Mouse (Mus musculus): ENCODE results near the gene Gga3.

GRCm38 (mm10) chr11:115611173-115611572, 7.3 kb upstream of the Gga3 start:
- TF ChIP-seq GATA1 (IDR thresholded peaks at IDR 0.05; ENCODE audit: borderline replicate concordance, low read length) (no peak), FLI1 (IDR thresholded peaks at IDR 0.05; ENCODE audit: low read length) (no peak)

Measured in megakaryocyte, embryonic 14.5 days (primary cell).